Mouse (Mus musculus) heart, embryonic 13.5 days (tissue): ENCODE results near the gene Ppm1l. TPM values are rescaled to one million over a fixed set of nuclear protein-coding genes. Genes with fewer than 3 reads are reported as not detected.

Experiments
- ATAC-seq: fragments of 200-750 bp; cut with Nextera tagmentation; 2 replicates; pipeline ENCODE4 v1.8.0; 2017; ENCODE audit warnings: moderate TSS enrichment; ENCODE audit not compliant: insufficient number of reproducible peaks, low FRiP score, low TSS enrichment; ENCODE audit errors: extremely low read depth
- H3K27ac ChIP-seq: fragments of 300-500 bp; sonication (generic); replicated peaks from 2 replicates; pipeline ENCODE4 v1.5.1; 2015; ENCODE audit warnings: moderate library complexity, mild to moderate bottlenecking, inconsistent platforms
- H3K27me3 ChIP-seq: fragments of 300-500 bp; sonication (generic); replicated peaks from 2 replicates; pipeline ENCODE4 v1.6.1; 2015; ENCODE audit warnings: mild to moderate bottlenecking, inconsistent platforms
- H3K36me3 ChIP-seq: fragments of 300-500 bp; sonication (generic); 2 replicates; pipeline ENCODE4 v1.6.1; 2015; ENCODE audit warnings: mild to moderate bottlenecking, inconsistent platforms
- H3K4me1 ChIP-seq: fragments of 300-500 bp; sonication (generic); 2 replicates; pipeline ENCODE4 v1.6.1; 2015; ENCODE audit warnings: inconsistent platforms
- H3K4me2 ChIP-seq: fragments of 300-500 bp; sonication (generic); 2 replicates; pipeline ENCODE4 v1.6.1; 2015; ENCODE audit warnings: inconsistent platforms, mild to moderate bottlenecking, moderate library complexity
- H3K4me3 ChIP-seq: fragments of 300-500 bp; sonication (generic); 2 replicates; pipeline ENCODE4 v1.5.1; 2015; ENCODE audit warnings: moderate library complexity, mild to moderate bottlenecking, inconsistent platforms
- H3K9ac ChIP-seq: fragments of 300-500 bp; sonication (generic); 2 replicates; pipeline ENCODE4 v1.6.1; 2015; ENCODE audit warnings: inconsistent platforms, mild to moderate bottlenecking, moderate library complexity
- H3K9me3 ChIP-seq: fragments of 300-500 bp; sonication (generic); 2 replicates; pipeline ENCODE4 v1.6.1; 2016; ENCODE audit warnings: inconsistent platforms
- WGBS: fragments of 180-500 bp; shearing (Covaris S2); methylation state at CpG from one replicate; pipeline ENCODE4 v1.1.7; 2015; ENCODE audit warnings: mixed read lengths; 5-methylcytosine and 5-hydroxymethylcytosine counted together
- polyA plus RNA-seq: library from polyadenylated mRNA; unstranded; fragments of >200 nt; fragmentation: Nextera tagmentation; extraction: Ambion mirVana; gene quantifications from 2 replicates; pipeline ENCODE4 v1.2.1, GENCODE M21; 2015

The Ppm1l gene
- polyA plus RNA-seq, 1 experiment from 2014 or later: 7.4 TPM

DNA sequence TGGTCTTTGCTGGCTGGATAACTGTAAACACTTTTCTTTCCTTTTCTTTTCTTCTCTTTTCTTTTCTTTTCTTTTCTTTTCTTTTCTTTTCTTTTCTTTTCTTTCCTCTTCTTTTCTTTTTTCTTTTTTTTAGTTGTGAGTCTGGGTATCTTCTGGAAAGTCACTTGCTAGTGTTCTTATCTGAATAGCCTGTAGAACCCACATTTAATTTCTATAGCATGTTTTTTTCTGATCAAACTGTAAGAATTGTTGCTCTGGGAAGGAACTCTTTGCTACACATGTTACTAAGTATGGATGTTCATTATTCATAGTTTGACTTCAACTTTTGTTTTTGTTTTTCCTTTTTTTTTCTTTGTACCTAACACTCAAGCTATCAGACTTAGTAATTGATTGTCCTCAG, 24.3 kb downstream of the Ppm1l start:
- Histone ChIP-seq H3K27ac (no peak overlapping the region), H3K9me3 (no peaks in the 10 kb centered on the region), H3K4me2 (no peak overlapping the region), H3K4me1 (peaks cover 21% of the 10 kb centered on the region), H3K36me3 (no peaks in the 10 kb centered on the region), H3K4me3 (no peak overlapping the region), H3K9ac (no peak overlapping the region), H3K27me3 (no peaks in the 10 kb centered on the region)
- ATAC-seq: no peak

DNA sequence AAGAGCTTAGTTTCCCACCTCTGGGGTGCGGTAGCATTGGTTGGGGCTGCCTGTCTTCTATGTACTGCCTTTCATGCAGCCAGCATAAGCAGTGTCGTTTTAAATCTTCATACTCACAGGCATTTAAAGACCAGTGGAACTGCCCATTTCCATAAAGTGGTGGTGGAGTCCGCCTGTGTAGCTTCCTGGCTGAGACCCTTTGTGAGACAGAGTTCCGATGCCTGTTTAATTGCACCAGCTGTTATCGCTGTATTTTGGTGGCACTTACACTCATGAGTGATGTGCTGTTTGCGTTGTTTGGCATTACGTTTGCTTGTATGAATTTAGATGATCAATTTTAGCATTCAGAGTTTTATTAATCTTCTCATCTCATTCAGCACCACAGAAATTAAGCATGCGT, 24.9 kb downstream of the Ppm1l start:
- Histone ChIP-seq H3K27me3 (no peaks in the 10 kb centered on the region), H3K4me3 (no peak overlapping the region), H3K4me2 (no peak overlapping the region), H3K4me1 (peaks cover 26% of the 10 kb centered on the region), H3K9ac (no peak overlapping the region), H3K27ac (no peak overlapping the region; the same call in none of the 2 replicates), H3K36me3 (no peaks in the 10 kb centered on the region), H3K9me3 (no peaks in the 10 kb centered on the region)
- ATAC-seq: no peak
- 77% methylated on average over 8 of the region's 8 CpGs for WGBS

GRCm38 (mm10) chr3:69342247-69342921, 25.7 kb downstream of the Ppm1l start:
- Histone ChIP-seq H3K27me3 (no peaks in the 10 kb centered on the region), H3K4me1 (peaks cover 27% of the 10 kb centered on the region), H3K9ac (no peak overlapping the region), H3K27ac (peak overlapping the region; percentile 73), H3K4me3 (no peak overlapping the region), H3K36me3 (no peaks in the 10 kb centered on the region), H3K9me3 (no peaks in the 10 kb centered on the region), H3K4me2 (peak overlapping the region; percentile 18; the same call in 1 of the 2 replicates)
- 48% methylated on average over 8 of the region's 8 CpGs for WGBS
- no peak for ATAC-seq

DNA sequence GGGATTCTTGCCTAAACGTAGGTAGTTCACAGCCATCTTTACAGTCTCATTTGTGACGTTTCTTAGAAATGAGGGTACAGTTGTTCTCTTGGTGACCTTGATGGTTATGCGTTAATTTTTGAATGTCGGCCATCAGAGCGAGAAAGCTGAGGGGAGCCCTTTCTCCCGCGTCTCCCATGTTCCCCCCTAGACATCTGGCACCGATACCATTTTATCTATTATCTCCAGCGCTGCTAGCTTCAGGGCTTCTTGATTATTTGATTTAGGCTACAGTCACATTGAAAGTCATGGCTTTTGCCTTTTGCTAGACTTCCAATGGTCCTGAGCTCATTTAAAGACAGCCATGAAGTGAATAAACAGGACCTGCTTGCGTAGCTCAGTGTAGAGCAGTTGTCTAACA, 26.5 kb downstream of the Ppm1l start:
- peak overlapping the region; percentile 73 for H3K27ac ChIP-seq
- H3K36me3 ChIP-seq: no peaks in the 10 kb centered on the region

DNA sequence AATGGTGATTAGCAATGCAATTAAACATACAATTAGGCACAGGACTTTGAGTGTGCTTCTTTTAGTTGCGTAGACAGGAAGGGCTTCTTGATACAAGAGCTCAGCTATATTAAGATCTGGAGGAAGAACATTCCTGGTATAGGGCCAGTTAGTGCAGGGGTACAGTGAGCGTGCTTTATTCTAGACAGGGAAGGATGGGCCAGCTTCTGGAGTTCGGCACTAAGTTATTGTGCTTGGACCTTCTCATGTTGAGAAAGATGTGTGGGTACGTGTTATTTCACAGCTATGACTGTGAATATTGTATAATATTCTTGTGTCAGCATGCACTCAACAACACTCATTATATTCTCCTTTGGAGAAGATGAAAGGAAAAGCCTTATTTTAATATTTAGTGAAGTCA, 29.9 kb downstream of the Ppm1l start:
- no peak overlapping the region for H3K4me2 ChIP-seq
- H3K27me3 ChIP-seq: no peaks in the 10 kb centered on the region
- peaks cover 50% of the 10 kb centered on the region for H3K4me1 ChIP-seq
- no peak overlapping the region for H3K27ac ChIP-seq
- 69% methylated on average over 4 of the region's 4 CpGs for WGBS
- ATAC-seq: no peak
- H3K4me3 ChIP-seq: no peak overlapping the region
- H3K9me3 ChIP-seq: no peaks in the 10 kb centered on the region
- H3K9ac ChIP-seq: no peak overlapping the region
- H3K36me3 ChIP-seq: no peaks in the 10 kb centered on the region

More for the DNA sequence above, 26.5 kb downstream of the Ppm1l start:
- Histone ChIP-seq H3K9me3 (no peaks in the 10 kb centered on the region), H3K4me3 (no peak overlapping the region), H3K4me1 (peaks cover 30% of the 10 kb centered on the region), H3K9ac (no peak overlapping the region), H3K4me2 (no peak overlapping the region), H3K27me3 (no peaks in the 10 kb centered on the region)
- no peak for ATAC-seq
- WGBS: 79% methylated on average over 10 of the region's 10 CpGs

- H3K4me3 ChIP-seq: no peak overlapping the region
- ATAC-seq: no peak
- 65% methylated on average over 11 of the region's 11 CpGs for WGBS
Measured at GRCm38 (mm10) chr3:69348197-69348920, 31.7 kb downstream of the Ppm1l start.

DNA sequence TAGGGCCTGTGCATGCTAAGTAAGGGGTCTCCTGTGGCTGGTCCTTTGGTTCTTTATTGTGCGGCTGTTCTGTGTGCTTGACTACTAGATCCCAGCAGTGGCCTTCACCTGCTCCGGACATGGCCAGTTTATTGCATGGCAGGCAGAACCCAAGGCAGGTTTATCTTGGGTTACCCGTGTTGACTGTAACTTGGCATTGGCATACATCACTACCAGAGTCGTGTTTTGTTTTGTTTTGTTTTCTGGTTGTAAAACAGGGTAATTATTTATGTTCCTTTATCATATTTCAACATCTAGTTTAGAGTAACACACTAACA, 32.2 kb downstream of the Ppm1l start:
- H3K4me1 ChIP-seq: peaks cover 45% of the 10 kb centered on the region
- ATAC-seq: no peak
- WGBS: 75% methylated on average over 4 of the region's 4 CpGs
- no peaks in the 10 kb centered on the region for H3K36me3 ChIP-seq
- H3K27ac ChIP-seq: no peak overlapping the region
- H3K9ac ChIP-seq: no peak overlapping the region
- no peak overlapping the region for H3K4me3 ChIP-seq
- H3K4me2 ChIP-seq: no peak overlapping the region
- H3K27me3 ChIP-seq: no peaks in the 10 kb centered on the region
- no peaks in the 10 kb centered on the region for H3K9me3 ChIP-seq

More at GRCm38 (mm10) chr3:69348197-69348920, 31.7 kb downstream of the Ppm1l start:
- no peak overlapping the region for H3K9ac ChIP-seq
- no peak overlapping the region; the same call in 1 of the 2 replicates for H3K27ac ChIP-seq
- no peaks in the 10 kb centered on the region for H3K27me3 ChIP-seq
- H3K36me3 ChIP-seq: no peaks in the 10 kb centered on the region
- peaks cover 45% of the 10 kb centered on the region for H3K4me1 ChIP-seq
- no peak overlapping the region for H3K4me2 ChIP-seq
- no peaks in the 10 kb centered on the region for H3K9me3 ChIP-seq

GRCm38 (mm10) chr3:69349973-69350372, 33.3 kb downstream of the Ppm1l start:
- H3K27ac ChIP-seq: no peak overlapping the region
- H3K9me3 ChIP-seq: no peaks in the 10 kb centered on the region
- H3K4me1 ChIP-seq: peaks cover 45% of the 10 kb centered on the region
- no peak overlapping the region for H3K4me2 ChIP-seq
- H3K27me3 ChIP-seq: no peaks in the 10 kb centered on the region
- no peak for ATAC-seq
- no peak overlapping the region for H3K4me3 ChIP-seq
- 92% methylated on average over 6 of the region's 6 CpGs for WGBS
- no peaks in the 10 kb centered on the region for H3K36me3 ChIP-seq
- H3K9ac ChIP-seq: no peak overlapping the region

DNA sequence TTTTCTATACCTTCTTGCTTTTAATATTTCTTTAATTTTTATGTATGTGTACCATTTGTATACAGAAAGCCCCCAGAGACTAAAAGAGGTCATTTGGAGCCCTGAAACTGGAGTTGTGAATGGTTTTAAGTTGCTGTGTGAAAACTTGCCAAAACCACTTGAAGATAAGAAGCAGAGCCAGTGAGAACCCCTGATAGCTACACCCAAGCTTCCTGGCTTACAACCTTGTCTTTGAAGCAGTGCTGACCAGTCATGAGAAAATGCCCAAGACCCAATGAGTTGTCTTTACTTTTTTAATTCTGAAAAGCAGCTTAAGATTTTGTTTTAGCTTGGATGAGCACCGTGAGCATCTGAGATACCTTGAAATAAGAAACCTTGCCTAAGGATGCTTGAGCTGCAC, 35.5 kb downstream of the Ppm1l start:
- no peaks in the 10 kb centered on the region for H3K9me3 ChIP-seq
- H3K27me3 ChIP-seq: no peaks in the 10 kb centered on the region
- peak overlapping the region; percentile 33 for H3K4me2 ChIP-seq
- no peak for ATAC-seq
- WGBS: 32% methylated on average over 1 of the region's 1 CpGs
- no peaks in the 10 kb centered on the region for H3K36me3 ChIP-seq
- no peak overlapping the region for H3K9ac ChIP-seq
- H3K4me1 ChIP-seq: peaks cover 40% of the 10 kb centered on the region
- H3K27ac ChIP-seq: 0 out of 2 replicates have a peak overlapping the region, but pooled peaks have one; percentile 36
- H3K4me3 ChIP-seq: no peak overlapping the region

DNA sequence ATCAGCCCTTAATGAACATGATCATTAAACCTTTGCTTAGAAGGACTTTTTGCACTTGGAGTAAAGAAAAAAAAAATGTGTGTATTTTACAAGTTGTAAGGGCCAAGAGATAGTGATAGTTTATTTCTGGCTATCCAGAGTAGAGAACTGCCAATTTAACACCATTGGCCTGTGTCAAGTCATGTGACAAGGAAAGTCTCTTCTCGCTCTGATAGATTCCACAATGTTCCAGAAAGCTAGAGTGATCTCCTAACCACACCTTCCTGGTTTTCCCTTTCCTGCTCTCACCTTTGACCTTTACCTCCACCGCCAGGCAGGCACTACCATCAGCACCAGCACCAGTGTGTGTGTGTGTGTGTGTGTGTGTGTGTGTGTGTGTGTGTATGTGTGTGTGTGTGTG, 38.0 kb downstream of the Ppm1l start:
- Histone ChIP-seq H3K27me3 (no peaks in the 10 kb centered on the region), H3K4me3 (no peak overlapping the region), H3K9me3 (no peaks in the 10 kb centered on the region), H3K36me3 (no peaks in the 10 kb centered on the region), H3K4me2 (no peak overlapping the region), H3K27ac (no peak overlapping the region), H3K9ac (no peak overlapping the region), H3K4me1 (peaks cover 31% of the 10 kb centered on the region)
- ATAC-seq: no peak
- 76% methylated on average over 2 of the region's 2 CpGs for WGBS

DNA sequence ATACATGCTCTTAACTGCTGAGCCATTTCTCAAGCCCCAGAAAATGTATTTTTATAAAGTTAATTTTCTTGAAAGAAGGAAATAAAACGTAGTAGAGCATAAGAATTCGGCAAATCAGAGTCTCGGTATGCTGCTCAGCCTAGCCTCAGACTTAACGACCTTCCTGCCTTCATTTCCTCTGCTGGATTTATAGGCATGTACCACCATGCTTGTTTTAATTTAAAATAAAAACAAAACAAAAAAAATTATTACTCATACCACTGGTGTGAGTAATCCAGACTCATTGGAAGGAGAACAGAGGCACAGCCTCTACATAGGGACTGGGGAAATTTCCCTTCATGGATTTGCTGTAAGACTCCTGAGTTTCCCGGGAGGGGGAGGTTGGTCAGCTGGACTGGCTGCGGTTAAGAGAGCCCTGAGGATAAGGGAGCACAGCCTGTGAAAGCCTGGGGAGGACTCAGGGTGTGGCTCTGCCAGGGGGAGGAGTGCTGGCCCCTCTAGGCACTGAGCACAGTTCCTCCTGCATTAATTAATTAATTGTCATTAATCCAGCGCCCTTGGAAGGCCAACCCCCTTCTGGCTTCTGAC, 39.5 kb downstream of the Ppm1l start:
- H3K9me3 ChIP-seq: no peaks in the 10 kb centered on the region
- peaks cover 23% of the 10 kb centered on the region for H3K4me1 ChIP-seq
- no peak overlapping the region for H3K27ac ChIP-seq
- no peak overlapping the region for H3K4me3 ChIP-seq
- no peaks in the 10 kb centered on the region for H3K27me3 ChIP-seq
- 74% methylated on average over 7 of the region's 7 CpGs for WGBS
- no peak for ATAC-seq
- H3K36me3 ChIP-seq: no peaks in the 10 kb centered on the region
- no peak overlapping the region for H3K4me2 ChIP-seq
- H3K9ac ChIP-seq: no peak overlapping the region
